Mouse (Mus musculus) brain, embryonic 14.5 days (tissue): ENCODE results near the gene Tenm4.

Source experiments
- CTCF ChIP-seq: fragments of 200-500 bp; IDR thresholded peaks from 2 replicates; pipeline ENCODE4 v1.5.1; 2012; ENCODE audit warnings: inconsistent platforms, mild to moderate bottlenecking, moderate library complexity, borderline replicate concordance; ENCODE audit not compliant: insufficient read depth, insufficient read length; ENCODE audit errors: extremely low read depth
- POLR2A ChIP-seq: fragments of 200-500 bp; IDR thresholded peaks from 2 replicates; pipeline ENCODE4 v1.6.1; 2012; ENCODE audit warnings: mild to moderate bottlenecking, inconsistent platforms, borderline replicate concordance; ENCODE audit not compliant: poor library complexity, insufficient read depth, insufficient read length, severe bottlenecking; ENCODE audit errors: extremely low read depth

DNA sequence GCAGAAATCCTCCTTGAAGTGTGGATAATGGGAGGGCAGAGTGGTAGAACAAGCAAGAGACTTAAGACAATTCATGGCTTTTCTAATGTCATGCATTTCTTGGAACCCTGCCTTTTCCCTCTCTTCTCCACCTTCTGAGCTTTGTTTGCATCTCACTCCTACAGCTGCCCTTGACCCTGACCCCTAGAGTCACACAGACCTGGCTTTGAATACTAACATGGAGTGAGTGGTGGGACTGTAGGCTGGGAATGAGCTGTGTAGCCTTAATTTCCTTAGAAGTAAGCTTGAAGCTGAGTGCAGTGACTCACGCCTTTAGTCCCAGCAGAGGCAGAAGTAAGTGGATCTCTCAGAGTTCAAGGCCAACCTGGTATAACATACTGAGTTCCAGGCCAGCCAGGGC is 733.9 kb downstream of the Tenm4 start:
- no peak for TF ChIP-seq CTCF
- TF ChIP-seq POLR2A = no peak
